Mouse (Mus musculus) spleen, adult 2 months (tissue): ENCODE results near the gene Slc27a5.

ENCODE experiments used
- CTCF ChIP-seq: fragments of 200-500 bp; IDR thresholded peaks from 2 replicates; pipeline ENCODE4 v1.5.1; 2011; ENCODE audit warnings: mild to moderate bottlenecking, inconsistent platforms; ENCODE audit not compliant: insufficient read depth, insufficient read length, insufficient replicate concordance; ENCODE audit errors: extremely low read depth
- POLR2A ChIP-seq: fragments of 200-500 bp; IDR thresholded peaks from 2 replicates; pipeline ENCODE4 v1.6.1; 2011; ENCODE audit warnings: low read depth, low read length, inconsistent platforms

- TF ChIP-seq POLR2A (no peak), CTCF (no peak)
Observed at GRCm38 (mm10) chr7:13031983-13032382, 34.0 kb upstream of the Slc27a5 start.
